Mouse (Mus musculus): ENCODE data around the gene Zfp27.
A peak's percentile ranks its signal among the peaks of the same experiment; 100 is the strongest.
"Not testable (repeated sequence)": the region's sequence is repeated elsewhere in the genome, so short reads cannot be mapped to it uniquely, and the experiment has no call there.

Zfp27 gene

DNA sequence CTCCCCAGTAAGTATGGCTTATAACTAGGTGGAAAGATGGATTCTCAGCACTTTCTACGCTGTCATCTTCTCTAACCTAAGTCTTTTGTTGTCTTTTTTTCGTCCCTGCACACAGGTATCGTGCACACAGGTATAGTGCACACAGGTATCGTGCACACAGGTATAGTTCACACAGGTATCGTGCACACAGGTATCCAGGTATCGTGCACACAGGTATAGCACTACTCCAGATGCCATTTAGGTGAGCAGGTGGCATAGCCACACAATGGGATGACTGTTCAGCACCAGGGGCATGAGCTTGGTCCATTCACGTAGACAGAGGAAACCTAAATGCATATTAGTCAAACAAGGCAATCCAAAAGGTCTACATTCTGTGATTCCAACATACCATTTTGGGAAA lies 15.9 kb downstream of the Zfp27 start:
- no peak for DNase-seq (ENCODE audit: low read depth, low spot score)

DNA sequence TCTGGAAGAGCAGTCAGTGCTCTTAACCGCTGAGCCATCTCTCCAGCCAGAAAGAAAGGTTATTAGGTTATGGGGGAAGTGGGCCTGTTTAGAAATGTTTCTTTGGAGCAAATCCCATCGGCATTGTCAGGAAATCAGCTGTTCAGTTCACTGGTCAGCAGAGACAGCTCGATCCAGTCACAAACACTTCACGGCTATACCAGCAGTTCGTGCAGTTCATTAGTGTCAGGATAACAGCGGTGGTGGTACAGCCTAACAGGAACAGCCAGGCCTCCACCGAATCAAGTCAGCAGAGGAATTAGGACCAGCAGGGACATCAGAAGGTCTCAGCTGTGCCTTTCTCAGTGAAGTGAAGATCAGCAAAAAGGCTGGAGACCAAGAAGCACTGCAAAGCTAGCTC lies 25.5 kb downstream of the Zfp27 start:
- no peak for DNase-seq (ENCODE audit: low read depth, low spot score)

DNA sequence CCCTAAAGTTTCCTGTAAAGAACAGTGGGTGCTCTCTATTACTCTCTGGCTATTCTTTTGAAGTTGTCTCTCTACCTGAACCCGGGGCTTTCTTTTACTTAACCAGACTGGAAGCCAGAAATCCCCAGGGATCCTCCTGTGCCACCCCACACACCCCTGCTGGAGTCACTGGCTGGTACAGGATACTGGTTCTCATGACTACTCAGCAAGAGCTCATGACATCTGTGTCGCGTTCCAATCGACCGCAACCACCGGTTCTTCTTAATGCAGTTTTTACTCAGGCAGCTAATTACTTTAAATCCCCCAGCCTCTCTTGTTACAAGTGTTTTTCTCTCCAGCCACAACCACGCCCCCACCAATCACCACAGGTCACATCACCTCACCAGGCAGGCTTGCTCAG lies 26.3 kb downstream of the Zfp27 start:
- no peak for DNase-seq (ENCODE audit: low read depth, low spot score)

DNA sequence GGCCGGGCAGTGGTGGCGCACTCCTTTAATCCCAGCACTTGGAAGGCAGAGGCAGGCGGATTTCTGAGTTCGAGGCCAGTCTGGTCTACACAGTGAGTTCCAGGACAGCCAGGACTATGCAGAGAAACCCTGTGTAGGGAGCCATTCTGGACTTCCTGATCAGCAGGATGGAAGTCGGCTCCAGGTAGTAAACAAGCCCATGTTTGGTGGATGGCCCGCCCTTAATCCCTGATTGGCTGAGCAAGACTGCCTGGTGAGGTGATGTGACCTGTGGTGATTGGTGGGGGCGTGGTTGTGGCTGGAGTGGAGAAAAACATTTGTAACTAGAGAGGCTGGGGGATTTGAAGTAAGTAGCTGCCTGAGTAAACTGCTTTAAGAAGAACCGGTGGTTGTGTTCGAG lies 28.8 kb downstream of the Zfp27 start:
- DNase-seq (ENCODE audit: low read depth, low spot score), result not testable (repeated sequence)

DNA sequence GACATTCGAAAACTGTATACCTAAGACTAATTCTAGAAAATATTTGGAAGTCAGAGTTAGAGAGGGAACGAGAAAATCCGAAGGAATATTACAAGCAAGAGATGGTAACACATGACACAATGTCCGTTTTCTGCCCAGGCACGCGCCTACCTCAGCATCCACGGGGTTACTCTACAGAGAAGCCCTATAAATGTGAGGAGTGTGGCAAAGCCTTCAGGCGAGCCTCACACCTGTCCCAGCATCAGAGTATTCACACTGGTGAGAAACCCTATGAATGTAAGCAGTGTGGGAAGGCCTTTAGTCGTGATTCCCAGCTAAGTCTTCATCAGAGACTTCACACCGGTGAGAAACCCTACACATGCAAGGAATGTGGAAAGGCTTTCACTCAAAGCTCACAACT lies 32.1 kb downstream of the Zfp27 start:
- no peak for DNase-seq (ENCODE audit: low read depth, low spot score)

DNA sequence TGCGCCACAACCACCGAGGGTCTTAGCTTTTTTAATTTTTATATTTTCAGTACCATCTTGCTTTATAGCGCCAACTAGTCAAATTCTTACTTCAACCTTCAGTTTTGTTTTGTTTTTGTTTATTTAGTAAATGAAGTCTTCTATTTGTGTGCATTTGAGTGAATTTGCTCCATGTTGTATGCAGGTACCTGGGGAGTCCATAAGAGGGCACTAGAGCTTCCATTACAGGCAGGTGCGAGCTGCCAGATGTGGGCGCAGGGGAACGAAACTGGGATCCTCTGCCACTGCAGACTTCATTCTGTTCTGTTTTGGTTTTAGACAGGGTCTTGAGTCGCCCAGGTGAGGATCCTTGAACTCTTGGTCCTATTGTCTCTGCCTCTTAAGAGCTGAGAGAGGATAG lies 44.7 kb downstream of the Zfp27 start:
- no peak for DNase-seq (ENCODE audit: low read depth, low spot score)

DNA sequence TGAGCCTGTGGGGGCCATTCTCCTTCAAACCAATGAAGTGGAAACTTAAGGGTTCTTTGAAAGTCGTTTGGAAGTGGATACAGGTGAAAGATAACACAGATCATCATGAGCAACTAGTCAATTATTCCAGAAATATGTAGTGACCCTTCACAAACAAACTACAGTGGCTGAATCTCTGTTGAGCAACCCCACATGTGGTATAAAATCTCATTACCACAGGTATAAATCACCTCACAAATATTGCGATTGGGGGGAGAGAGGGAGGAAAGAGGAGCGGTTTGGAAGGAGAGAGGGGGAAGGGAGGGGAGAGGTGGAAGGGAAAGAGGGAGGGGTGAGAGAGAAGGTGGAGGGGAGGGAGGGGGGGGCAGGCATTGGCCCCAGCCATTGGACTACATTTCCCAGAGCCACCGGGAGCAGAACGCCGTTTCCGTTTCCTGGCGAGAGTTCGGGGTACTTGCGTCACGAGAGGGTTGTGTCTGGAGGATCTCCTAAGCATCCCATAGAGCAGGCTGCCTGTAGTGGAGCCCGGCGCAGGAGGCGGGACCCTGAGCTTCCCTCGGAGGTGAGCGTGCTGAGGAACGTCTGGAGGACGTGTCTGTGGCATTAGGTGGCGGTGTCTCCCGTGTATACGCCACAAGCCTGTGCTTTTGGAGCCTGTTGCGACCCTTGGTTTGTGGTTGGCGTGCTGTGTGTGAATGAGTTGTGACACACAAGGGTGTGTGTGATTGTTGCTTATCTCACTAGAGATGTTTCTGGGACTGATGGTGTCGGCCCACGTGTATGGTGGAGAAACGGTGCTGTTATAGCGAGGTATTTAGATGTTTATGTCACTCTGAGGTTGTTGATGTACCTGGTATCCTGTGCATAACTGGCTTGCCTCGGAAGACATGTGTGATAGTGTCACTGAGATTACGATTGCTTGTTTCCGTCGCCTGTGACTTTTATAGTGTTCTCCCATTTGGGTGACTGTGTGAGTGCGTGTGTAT lies 46.5 kb downstream of the Zfp27 start, which contains the start of gene Zfp420:
Gene Zfp420, plus strand, starts transcription at position 448 of the 986 bp plus-strand sequence.
- DNase-seq (ENCODE audit: low read depth, low spot score), result peak; percentile 81

DNA sequence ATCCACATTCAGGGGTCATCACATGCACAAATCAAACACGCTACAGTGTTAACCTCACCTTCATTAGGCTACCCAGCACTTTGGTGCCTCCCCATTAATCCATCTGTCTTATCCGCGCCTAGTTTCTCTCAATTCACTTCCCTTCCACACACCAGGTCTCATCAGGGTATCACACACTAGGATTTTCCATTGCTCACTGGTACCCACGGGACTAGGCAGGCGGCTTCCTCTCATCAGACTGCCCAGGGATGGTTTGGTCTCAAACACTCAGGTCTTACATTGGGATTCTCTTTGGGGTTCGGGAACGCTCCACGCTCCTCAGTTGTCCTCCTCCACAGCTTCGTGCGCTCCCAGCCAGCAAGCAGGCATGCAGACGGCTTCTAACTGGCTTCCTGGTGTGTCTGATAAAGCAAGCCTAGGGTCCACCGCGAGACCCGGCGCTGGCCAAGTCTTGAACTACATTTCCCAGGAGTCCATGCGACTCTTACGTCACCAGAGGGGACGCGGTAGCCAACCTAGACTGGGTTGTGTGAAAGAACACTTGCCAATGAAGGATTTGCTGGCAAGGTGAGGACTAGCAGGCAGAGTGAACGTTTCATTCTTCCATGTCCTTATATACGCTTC lies 53.0 kb downstream of the Zfp27 start, which contains the start of gene Zfp940:
Gene Zfp940, minus strand, starts transcription at position 451 of the 624 bp plus-strand sequence.
- peak; percentile 85 for DNase-seq (ENCODE audit: low read depth, low spot score)

DNA sequence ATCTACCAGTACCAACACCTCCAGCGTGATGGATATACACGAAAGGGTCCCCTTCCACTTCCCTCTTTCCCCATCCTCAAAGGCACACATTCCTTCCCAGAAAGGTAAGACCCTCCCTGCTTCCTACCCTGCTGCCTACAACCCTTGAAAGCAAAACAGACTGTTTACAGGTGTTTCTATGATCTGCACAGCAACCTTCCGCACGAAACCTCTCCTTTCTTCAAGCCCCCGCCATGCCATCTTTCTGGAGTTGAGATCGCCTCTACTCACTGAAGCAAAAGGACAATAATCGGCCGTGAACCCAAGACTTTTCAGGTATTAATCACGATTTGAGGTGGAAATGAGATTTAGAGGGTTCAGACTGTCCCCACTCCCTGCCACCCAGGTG lies 53.5 kb downstream of the Zfp27 start:
- no peak for DNase-seq (ENCODE audit: low read depth, low spot score)

DNA sequence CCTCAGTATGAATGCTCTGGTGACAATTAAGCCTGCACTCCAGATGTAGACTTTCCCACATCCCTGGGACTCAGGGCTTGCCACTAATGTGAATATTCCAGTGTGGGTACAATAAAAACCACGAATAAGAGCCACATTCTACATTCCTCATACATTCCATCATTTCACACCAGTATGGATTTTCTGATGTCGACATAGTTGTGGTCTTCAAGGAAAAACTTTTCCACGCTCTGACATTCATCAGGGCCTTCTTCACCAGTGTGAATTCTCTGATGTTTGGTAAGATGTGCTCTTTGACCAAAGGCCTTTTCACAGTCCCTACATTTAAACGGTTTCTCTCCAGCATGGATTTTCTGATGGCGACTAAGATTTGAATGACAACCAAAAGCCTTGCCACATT lies 61.8 kb downstream of the Zfp27 start:
- DNase-seq (ENCODE audit: low read depth, low spot score), result no peak

All from embryo, embryonic 11.5 days (tissue).